Comparison of ENCODE assay signal across 13 mouse cellular contexts in the genomic region with DNA sequence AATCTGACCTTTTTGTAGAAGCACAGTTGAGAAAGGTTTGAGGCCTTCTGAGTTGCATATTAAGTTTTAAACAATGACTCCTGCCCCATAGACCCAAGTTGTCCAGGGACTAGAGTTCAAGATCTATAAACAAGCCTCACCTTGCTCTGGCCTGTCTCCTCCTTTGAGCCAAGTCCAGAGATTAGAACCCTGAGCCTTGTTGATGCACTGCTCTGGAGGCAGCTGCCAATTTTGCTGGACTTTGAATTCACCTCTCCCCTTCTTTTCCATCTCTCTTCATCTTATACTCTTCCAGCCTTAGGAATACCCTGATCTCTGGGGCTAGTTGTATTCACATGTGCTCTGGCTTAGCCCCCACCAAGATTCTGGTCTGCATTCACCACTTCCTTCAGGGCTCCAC.
"Had no signal": no experiment of that assay in that cellular context is flagged by ENCODE, and none has a peak within 500 bp of the region (broad histone marks: within the 10 kb centered on the region; RNA-seq: fewer than 3 reads in every experiment).

No protein-coding gene starts in this region.

- H3K27ac ChIP-seq: midbrain, embryonic 13.5 days; midbrain, embryonic 15.5 days; neural tube, embryonic 12.5 days had no signal

- H3K9ac ChIP-seq: lung, embryonic 14.5 days; midbrain, embryonic 13.5 days; midbrain, embryonic 15.5 days; neural tube, embryonic 12.5 days had no signal

- H3K9me3 ChIP-seq: midbrain, embryonic 13.5 days; midbrain, embryonic 15.5 days; neural tube, embryonic 12.5 days had no signal

- H3K4me2 ChIP-seq: lung, embryonic 14.5 days; midbrain, embryonic 11.5 days; midbrain, embryonic 13.5 days; midbrain, embryonic 15.5 days; neural tube, embryonic 12.5 days had no signal

- H3K27me3 ChIP-seq: midbrain, embryonic 13.5 days; midbrain, embryonic 15.5 days; neural tube, embryonic 12.5 days had no signal

- DNase-seq: lung, adult 18-20 months; lung, embryonic 14.5 days; lung, postnatal 10 days; lung, postnatal 4 days; right cerebral cortex, postnatal 14 days; spleen, adult 18-20 months; thymus, adult 18-20 months; thymus, postnatal 14 days; thymus, postnatal 36 days had no signal

- H3K4me1 ChIP-seq: midbrain, embryonic 13.5 days; midbrain, embryonic 15.5 days; neural tube, embryonic 12.5 days had no signal

- ATAC-seq: midbrain, embryonic 13.5 days; midbrain, embryonic 15.5 days had no signal

- H3K4me3 ChIP-seq: midbrain, embryonic 13.5 days; midbrain, embryonic 15.5 days; neural tube, embryonic 12.5 days had no signal

- H3K36me3 ChIP-seq: midbrain, embryonic 13.5 days; midbrain, embryonic 15.5 days; neural tube, embryonic 12.5 days had no signal
